Comparison of ENCODE assay signal across 32 mouse cellular contexts in genomic region chr4:80839317-80839716, GRCm38 (mm10). TPM values are rescaled to one million over a fixed set of nuclear protein-coding genes. Genes with fewer than 3 reads are reported as not detected.
"Had no signal": no experiment of that assay in that cellular context is flagged by ENCODE, and none has a peak within 500 bp of the region (broad histone marks: within the 10 kb centered on the region; RNA-seq: fewer than 3 reads in every experiment).

No protein-coding gene starts in this region.

- H3K4me2 ChIP-seq: heart, embryonic 11.5 days; hindbrain, embryonic 12.5 days; hindbrain, embryonic 14.5 days; intestine, embryonic 15.5 days; limb, embryonic 12.5 days; liver, embryonic 11.5 days; liver, embryonic 13.5 days; liver, embryonic 15.5 days had no signal

- H3K27me3 ChIP-seq: hindbrain, embryonic 12.5 days; intestine, embryonic 15.5 days; limb, embryonic 12.5 days; liver, embryonic 13.5 days; liver, embryonic 15.5 days had no signal

- H3K9ac ChIP-seq: hindbrain, embryonic 12.5 days; hindbrain, embryonic 14.5 days; intestine, embryonic 15.5 days; limb, embryonic 12.5 days; liver, embryonic 13.5 days; liver, embryonic 15.5 days had no signal

- H3K4me1 ChIP-seq: hindbrain, embryonic 10.5 days; hindbrain, embryonic 12.5 days; intestine, embryonic 15.5 days; limb, embryonic 10.5 days; limb, embryonic 12.5 days; liver, embryonic 13.5 days; liver, embryonic 15.5 days had no signal

- H3K36me3 ChIP-seq: hindbrain, embryonic 10.5 days; hindbrain, embryonic 12.5 days; intestine, embryonic 15.5 days; limb, embryonic 10.5 days; limb, embryonic 12.5 days; liver, embryonic 13.5 days; liver, embryonic 15.5 days had no signal

- H3K9me3 ChIP-seq: hindbrain, embryonic 10.5 days; hindbrain, embryonic 12.5 days; intestine, embryonic 15.5 days; limb, embryonic 10.5 days; limb, embryonic 12.5 days; liver, embryonic 13.5 days; liver, embryonic 15.5 days had no signal

- DNase-seq: gastrocnemius, postnatal 14 days; gastrocnemius, postnatal 36 days; heart, adult 18-20 months; heart, postnatal 10 days; heart, postnatal 4 days; kidney, adult 18-20 months; kidney, adult 8-10 months; kidney, postnatal 10 days; kidney, postnatal 25 days; kidney, postnatal 4 days; liver; liver, embryonic 13.5 days had no signal

- ATAC-seq: hindbrain, embryonic 16.5 days; inflammation-experienced regulatory T-cells, adult 6 months; intestine, embryonic 15.5 days; intestine, postnatal 0 days had no signal

- H3K4me3 ChIP-seq: hindbrain, embryonic 10.5 days; hindbrain, embryonic 12.5 days; intestine, embryonic 15.5 days; left cerebral cortex, adult 2 months; limb, embryonic 10.5 days; limb, embryonic 12.5 days; liver, embryonic 13.5 days; liver, embryonic 15.5 days had no signal

- H3K27ac ChIP-seq: hindbrain, embryonic 10.5 days; hindbrain, embryonic 12.5 days; hindbrain, embryonic 14.5 days; intestine, embryonic 15.5 days; left cerebral cortex, adult 2 months; limb, embryonic 10.5 days; limb, embryonic 12.5 days; liver, embryonic 13.5 days; liver, embryonic 15.5 days had no signal

RNA-seq across cellular contexts. Expression of gene Tyrp1, which starts 5.4 kb away (rescaled TPM):
- total RNA-seq: gastrocnemius, adult 18-20 months; gastrocnemius, adult 8-10 months; gastrocnemius, postnatal 36 days; left cerebral cortex, postnatal 36 days had no signal
- polyA plus RNA-seq: gonadal fat pad, adult 2 months; heart, embryonic 11.5 days; heart, embryonic 14.5 days; hindbrain, embryonic 10.5 days; inflammation-experienced regulatory T-cells, adult 6 months; intestine, embryonic 15.5 days; intestine, postnatal 0 days; kidney, embryonic 14.5 days; kidney, embryonic 16.5 days; limb, embryonic 10.5 days; liver, embryonic 11.5 days; liver, embryonic 13.5 days; liver, embryonic 15.5 days had no signal
